ENCODE assay signal across 27 mouse cellular contexts in genomic region chr16:18785485-18785884, GRCm38 (mm10). TPM values are rescaled to one million over a fixed set of nuclear protein-coding genes. Genes with fewer than 3 reads are reported as not detected.
DNase-seq lines count a peak whose midpoint lies in the region; ATAC-seq and TF ChIP-seq lines count a peak whose summit lies in the region.
"Had no signal": no experiment of that assay in that cellular context is flagged by ENCODE, and none has a peak within 500 bp of the region (broad histone marks: within the 10 kb centered on the region; RNA-seq: fewer than 3 reads in every experiment).

No protein-coding gene starts in this region.

- peaks cover 14% of the 10 kb centered on the region for H3K4me1 ChIP-seq in liver, embryonic 11.5 days (replicated peaks; ENCODE audit: control insufficient read depth, insufficient read depth, low read length)
- peaks cover 15 to 23% of the 10 kb centered on the region in 2 experiments for H3K4me1 ChIP-seq in liver, embryonic 14.5 days (replicated peaks; ENCODE audit: control insufficient read depth in 2 of 2, insufficient read depth in 2 of 2, low read length in 1 of 2)
- H3K4me1 ChIP-seq in stomach, embryonic 15.5 days: no peaks in the 10 kb centered on the region
- H3K4me1 ChIP-seq: embryonic facial prominence, embryonic 10.5 days; forebrain, embryonic 13.5 days; lung, embryonic 15.5 days; midbrain, embryonic 10.5 days had no signal

- no peak overlapping the region for H3K4me3 ChIP-seq in liver, embryonic 11.5 days (ENCODE audit: low read depth, low read length)
- H3K4me3 ChIP-seq in liver, embryonic 14.5 days (ENCODE audit: insufficient read depth in 1 of 2, low read depth in 2 of 2, low read length in 2 of 2): no peak overlapping the region
- no peak overlapping the region for H3K4me3 ChIP-seq in stomach, embryonic 15.5 days (replicated peaks)
- H3K4me3 ChIP-seq: embryonic facial prominence, embryonic 10.5 days; forebrain, embryonic 13.5 days; gastrocnemius, adult 2 months; kidney, embryonic 15.5 days; lung, embryonic 15.5 days; midbrain, embryonic 10.5 days had no signal

- H3K27ac ChIP-seq in liver, embryonic 11.5 days (ENCODE audit: low read depth, low read length): peak overlapping the region; percentile 21
- peak overlapping the region; percentile 45 for H3K27ac ChIP-seq in liver, embryonic 14.5 days
- no peak overlapping the region for H3K27ac ChIP-seq in stomach, embryonic 15.5 days
- H3K27ac ChIP-seq: embryonic facial prominence, embryonic 10.5 days; forebrain, embryonic 13.5 days; gastrocnemius, adult 2 months; kidney, embryonic 15.5 days; lung, embryonic 15.5 days; midbrain, embryonic 10.5 days had no signal

- peak overlapping the region; percentile 31; the same call in 1 of the 2 replicates for H3K4me2 ChIP-seq in liver, embryonic 11.5 days
- H3K4me2 ChIP-seq in liver, embryonic 14.5 days (ENCODE audit: low read depth): peak overlapping the region; percentile 33
- no peak overlapping the region for H3K4me2 ChIP-seq in stomach, embryonic 15.5 days
- H3K4me2 ChIP-seq: forebrain, embryonic 13.5 days; heart, embryonic 11.5 days; kidney, embryonic 15.5 days; lung, embryonic 15.5 days had no signal

- WGBS in liver, embryonic 11.5 days: 36% methylated on average over 1 of the region's 1 CpGs
- 31% methylated on average over 1 of the region's 1 CpGs for WGBS in liver, embryonic 14.5 days (ENCODE audit: insufficient replicate concordance)
- 83% methylated on average over 1 of the region's 1 CpGs for WGBS in stomach, embryonic 15.5 days

- H3K9me3 ChIP-seq in liver, embryonic 11.5 days (ENCODE audit: control insufficient read depth, low read length): no peaks in the 10 kb centered on the region
- no peaks in the 10 kb centered on the region for H3K9me3 ChIP-seq in liver, embryonic 14.5 days (ENCODE audit: control insufficient read depth, low read length)
- no peaks in the 10 kb centered on the region for H3K9me3 ChIP-seq in stomach, embryonic 15.5 days
- H3K9me3 ChIP-seq: embryonic facial prominence, embryonic 10.5 days; forebrain, embryonic 13.5 days; kidney, embryonic 15.5 days; lung, embryonic 15.5 days; midbrain, embryonic 10.5 days had no signal

- no peaks in the 10 kb centered on the region for H3K27me3 ChIP-seq in liver, embryonic 11.5 days (replicated peaks; ENCODE audit: control insufficient read depth, insufficient read depth, low read length)
- H3K27me3 ChIP-seq in liver, embryonic 14.5 days (ENCODE audit: control insufficient read depth, insufficient read depth, low read length): no peaks in the 10 kb centered on the region
- no peaks in the 10 kb centered on the region for H3K27me3 ChIP-seq in stomach, embryonic 15.5 days (replicated peaks)
- H3K27me3 ChIP-seq: forebrain, embryonic 13.5 days; kidney, embryonic 15.5 days; lung, embryonic 15.5 days had no signal

- peak; percentile 91 for ATAC-seq in liver, embryonic 11.5 days (replicated peaks; ENCODE audit: low FRiP score)
- peak; percentile 93 for ATAC-seq in liver, embryonic 14.5 days (ENCODE audit: insufficient read depth)
- ATAC-seq in stomach, embryonic 15.5 days (ENCODE audit: insufficient read depth, low FRiP score, low read depth): peak; percentile 65; the same call in 1 of the 2 replicates
- ATAC-seq: CD4-positive, CD25-positive, alpha-beta regulatory T cell, adult 4 months; forebrain, embryonic 13.5 days; hindbrain, embryonic 16.5 days; intestine, embryonic 16.5 days had no signal

- peaks cover 40% of the 10 kb centered on the region for H3K36me3 ChIP-seq in liver, embryonic 11.5 days (ENCODE audit: control insufficient read depth, insufficient read depth, low read length)
- peaks cover 71% of the 10 kb centered on the region for H3K36me3 ChIP-seq in liver, embryonic 14.5 days (replicated peaks; ENCODE audit: control insufficient read depth, insufficient read depth, low read depth)
- peaks cover 20% of the 10 kb centered on the region; the same call in 1 of the 2 replicates for H3K36me3 ChIP-seq in stomach, embryonic 15.5 days

- H3K9ac ChIP-seq in liver, embryonic 11.5 days (ENCODE audit: low read depth, low read length): no peak overlapping the region
- H3K9ac ChIP-seq in liver, embryonic 14.5 days (replicated peaks): no peak overlapping the region
- H3K9ac ChIP-seq in stomach, embryonic 15.5 days: no peak overlapping the region
- H3K9ac ChIP-seq: forebrain, embryonic 13.5 days; kidney, embryonic 15.5 days; lung, embryonic 15.5 days had no signal

- peak; percentile 77 for TF ChIP-seq EP300 in liver, embryonic 14.5 days (IDR thresholded peaks at IDR 0.05; ENCODE audit: low read depth)

- no peak for TF ChIP-seq CTCF in liver, embryonic 14.5 days (IDR thresholded peaks at IDR 0.05; ENCODE audit: low read depth)

- DNase-seq in liver, embryonic 11.5 days (ENCODE audit: low spot score): no peak
- no peak for DNase-seq in liver
- peak; percentile 52 for DNase-seq in c-Kit-positive CD71-positive TER-119-positive erythroid progenitor cells, embryonic 14.5 days (ENCODE audit: low spot score)
- DNase-seq in liver, embryonic 14.5 days (ENCODE audit: low read depth in 3 of 3, low spot score in 3 of 3): peak; percentile 46 to 54 (median 50)
- no peak for DNase-seq in cerebellum, adult 9-10 months
- DNase-seq in kidney, adult 11 months: no peak
- DNase-seq: adrenal gland, adult 2 months; cerebellum, adult 8-10 months; gastrocnemius, adult 2 months; kidney, postnatal 4 days; lung, postnatal 4 days; right cerebral cortex, postnatal 4 days had no signal

RNA-seq across cellular contexts. Expression of gene Cldn5, which starts 8.8 kb away (rescaled TPM):
- polyA plus RNA-seq in liver, embryonic 11.5 days (2014; fragmentation: Nextera tagmentation; extraction: Ambion mirVana): 18.5 and 18.8 TPM in 2 replicates
- polyA plus RNA-seq in liver, embryonic 14.5 days (2012; rRNA removed): 6.5 and 6.6 TPM in 2 replicates
- 6.1 and 6.2 TPM in 2 replicates for polyA plus RNA-seq in liver, embryonic 14.5 days (2014; fragmentation: Nextera tagmentation; extraction: Ambion mirVana)
- polyA plus RNA-seq in stomach, embryonic 15.5 days (2015; fragmentation: Nextera tagmentation; extraction: Ambion mirVana): 27.0 and 30.9 TPM in 2 replicates
- polyA plus RNA-seq: CD4-positive, CD25-positive, alpha-beta regulatory T cell, adult 4 months had no signal

RNA-seq across cellular contexts. Expression of gene Ufd1, which starts 26.1 kb away (rescaled TPM):
- polyA plus RNA-seq in liver, embryonic 11.5 days (2014; fragmentation: Nextera tagmentation; extraction: Ambion mirVana): 69.1 and 71.1 TPM in 2 replicates
- polyA plus RNA-seq in liver, embryonic 14.5 days (2012; rRNA removed): 14.6 and 19.3 TPM in 2 replicates
- 29.8 and 32.3 TPM in 2 replicates for polyA plus RNA-seq in liver, embryonic 14.5 days (2014; fragmentation: Nextera tagmentation; extraction: Ambion mirVana)
- polyA plus RNA-seq in stomach, embryonic 15.5 days (2015; fragmentation: Nextera tagmentation; extraction: Ambion mirVana): 77.9 and 86.6 TPM in 2 replicates

RNA-seq across cellular contexts. Expression of gene Cdc45, which starts 26.3 kb away (rescaled TPM):
- 66.7 and 76.8 TPM in 2 replicates for polyA plus RNA-seq in liver, embryonic 11.5 days (2014; fragmentation: Nextera tagmentation; extraction: Ambion mirVana)
- 40.7 and 45.8 TPM in 2 replicates for polyA plus RNA-seq in liver, embryonic 14.5 days (2012; rRNA removed)
- polyA plus RNA-seq in liver, embryonic 14.5 days (2014; fragmentation: Nextera tagmentation; extraction: Ambion mirVana): 40.6 and 45.4 TPM in 2 replicates
- polyA plus RNA-seq in stomach, embryonic 15.5 days (2015; fragmentation: Nextera tagmentation; extraction: Ambion mirVana): 37.5 and 39.6 TPM in 2 replicates

RNA-seq across cellular contexts. Expression of gene 2510002D24Rik, which starts 50.9 kb away (rescaled TPM):
- polyA plus RNA-seq in liver, embryonic 11.5 days (2014; fragmentation: Nextera tagmentation; extraction: Ambion mirVana): 41.9 and 51.5 TPM in 2 replicates
- polyA plus RNA-seq in liver, embryonic 14.5 days (2012; rRNA removed): 20.5 and 23.6 TPM in 2 replicates
- 10.1 and 11.0 TPM in 2 replicates for polyA plus RNA-seq in liver, embryonic 14.5 days (2014; fragmentation: Nextera tagmentation; extraction: Ambion mirVana)
- 45.2 and 53.6 TPM in 2 replicates for polyA plus RNA-seq in stomach, embryonic 15.5 days (2015; fragmentation: Nextera tagmentation; extraction: Ambion mirVana)

RNA-seq across cellular contexts. Expression of gene Gm28539, which starts 50.9 kb away (rescaled TPM):
- polyA plus RNA-seq in liver, embryonic 11.5 days (2014; fragmentation: Nextera tagmentation; extraction: Ambion mirVana): 0.11 TPM in 1 of 2 replicates, not detected in the other
- polyA plus RNA-seq in liver, embryonic 14.5 days (2012; rRNA removed): not detected in 2 replicates
- polyA plus RNA-seq in liver, embryonic 14.5 days (2014; fragmentation: Nextera tagmentation; extraction: Ambion mirVana): not detected in 2 replicates
- polyA plus RNA-seq in stomach, embryonic 15.5 days (2015; fragmentation: Nextera tagmentation; extraction: Ambion mirVana): not detected in 2 replicates
- polyA plus RNA-seq: CD4-positive, CD25-positive, alpha-beta regulatory T cell, adult 4 months; embryonic facial prominence, embryonic 10.5 days; forebrain, embryonic 13.5 days; frontal cortex, adult 2 months; gonadal fat pad, adult 2 months; heart, embryonic 11.5 days; heart, postnatal 0 days; hindbrain, embryonic 16.5 days; intestine, embryonic 16.5 days; kidney, embryonic 15.5 days; lung, embryonic 15.5 days; midbrain, embryonic 10.5 days; neural tube, embryonic 14.5 days; testis, adult 2 months had no signal

Comparison
In these comparisons a context has a peak if more than half of its experiments do, and no peak if none do; other contexts are left out.
1. DNase-seq: peak in c-Kit-positive CD71-positive TER-119-positive erythroid progenitor cells, embryonic 14.5 days (single experiment) and liver, embryonic 14.5 days (3 of 3); none in liver, embryonic 11.5 days (single experiment), liver (single experiment), cerebellum, adult 9-10 months (single experiment) and kidney, adult 11 months (single experiment).
2. Peak in every context shown above with its lines, with median percentiles within 50 percentile points of each other: ATAC-seq.